Mouse (Mus musculus) kidney, adult 8-10 months (tissue): ENCODE results near the gene Washc4.
"Not testable (repeated sequence)": the region's sequence is repeated elsewhere in the genome, so short reads cannot be mapped to it uniquely, and the experiment has no call there.

ENCODE experiments used
- DNase-seq, 2 experiments: peaks; one replicate each; pipeline ENCODE4 v3.0.0; 2022

The Washc4 gene

GRCm38 (mm10) chr10:83543439-83544102 lies at the start of gene Washc4:
TSS of gene Washc4 (plus strand) at chr10:83543752.
- DNase-seq: peak; percentile 93 to 95

GRCm38 (mm10) chr10:83497321-83497720 lies 46.2 kb upstream of the Washc4 start:
- no peak for DNase-seq

GRCm38 (mm10) chr10:83508962-83509660 lies 34.4 kb upstream of the Washc4 start:
- DNase-seq: peak; percentile 17 to 50

GRCm38 (mm10) chr10:83511304-83511703 lies 32.2 kb upstream of the Washc4 start:
- no peak for DNase-seq

- no peak for DNase-seq
Measured at GRCm38 (mm10) chr10:83513736-83514135, 29.8 kb upstream of the Washc4 start.

GRCm38 (mm10) chr10:83520990-83521389 lies 22.6 kb upstream of the Washc4 start:
- DNase-seq: no peak

GRCm38 (mm10) chr10:83524238-83524637 lies 19.3 kb upstream of the Washc4 start:
- not testable (repeated sequence) for DNase-seq

- no peak for DNase-seq
Measured at GRCm38 (mm10) chr10:83530384-83530967, 13.1 kb upstream of the Washc4 start.

GRCm38 (mm10) chr10:83533258-83533909 lies 10.2 kb upstream of the Washc4 start:
- DNase-seq: peak in 1 of 2 experiments; percentile 11

GRCm38 (mm10) chr10:83533910-83534283 lies 9.7 kb upstream of the Washc4 start, which contains the start of gene Aldh1l2:
TSS of gene Aldh1l2 (minus strand) at chr10:83534140.
- peak; percentile 85 to 86 for DNase-seq

GRCm38 (mm10) chr10:83536436-83536835 lies 7.1 kb upstream of the Washc4 start:
- DNase-seq: no peak

- no peak for DNase-seq
Measured at GRCm38 (mm10) chr10:83539311-83539980, 4.1 kb upstream of the Washc4 start.

- DNase-seq: no peak
Measured at GRCm38 (mm10) chr10:83540092-83540491, 3.5 kb upstream of the Washc4 start.

- DNase-seq: no peak
Measured at GRCm38 (mm10) chr10:83542241-83542640, 1.3 kb upstream of the Washc4 start.

- DNase-seq: no peak
Measured at GRCm38 (mm10) chr10:83544103-83544479, 539 bp downstream of the Washc4 start.

- DNase-seq: no peak
Measured at GRCm38 (mm10) chr10:83545341-83545740, 1.8 kb downstream of the Washc4 start.

GRCm38 (mm10) chr10:83563005-83563404 lies 19.5 kb downstream of the Washc4 start:
- DNase-seq: no peak

- no peak for DNase-seq
Measured at GRCm38 (mm10) chr10:83565449-83566441, 22.2 kb downstream of the Washc4 start.

GRCm38 (mm10) chr10:83590801-83591200 lies 47.2 kb downstream of the Washc4 start:
- no peak for DNase-seq

GRCm38 (mm10) chr10:83592616-83593015 lies 49.1 kb downstream of the Washc4 start:
- no peak for DNase-seq

GRCm38 (mm10) chr10:83594526-83594925 lies 51.0 kb downstream of the Washc4 start:
- no peak for DNase-seq

GRCm38 (mm10) chr10:83600650-83601049 lies 57.1 kb downstream of the Washc4 start:
- no peak for DNase-seq
